Mouse (Mus musculus) heart, postnatal 0 days (tissue): ENCODE results near the gene Ttc28. TPM values are rescaled to one million over a fixed set of nuclear protein-coding genes. Genes with fewer than 3 reads are reported as not detected.

Source experiments
- ATAC-seq: fragments of 200-750 bp; cut with Nextera tagmentation; 2 replicates; pipeline ENCODE4 v1.8.0; 2017; ENCODE audit warnings: low read depth, moderate number of reproducible peaks, moderate library complexity; ENCODE audit not compliant: insufficient read depth
- DNase-seq: peaks from one replicate; pipeline ENCODE4 v3.0.0-alpha.2; 2016; ENCODE audit warnings: low spot score
- H3K27ac ChIP-seq: fragments of 300-500 bp; sonication (generic); 2 replicates; pipeline ENCODE4 v1.5.1; 2014; ENCODE audit warnings: low read depth, mild to moderate bottlenecking
- H3K27me3 ChIP-seq: fragments of 300-500 bp; sonication (generic); 2 replicates; pipeline ENCODE4 v1.6.1; 2014; ENCODE audit warnings: low read length, mixed read lengths; ENCODE audit not compliant: control insufficient read depth, insufficient read depth
- H3K36me3 ChIP-seq: fragments of 300-500 bp; sonication (generic); replicated peaks from 2 replicates; pipeline ENCODE4 v1.6.1; 2014; ENCODE audit warnings: low read length, mixed read lengths; ENCODE audit not compliant: control insufficient read depth, insufficient read depth
- H3K4me1 ChIP-seq: fragments of 300-500 bp; sonication (generic); 2 replicates; pipeline ENCODE4 v1.6.1; 2014; ENCODE audit warnings: antibody characterized with exemption; ENCODE audit not compliant: control insufficient read depth, insufficient read depth
- H3K4me2 ChIP-seq: fragments of 300-500 bp; sonication (generic); 2 replicates; pipeline ENCODE4 v1.6.1; 2014; ENCODE audit warnings: low read depth, mild to moderate bottlenecking, low read length, moderate library complexity
- H3K4me3 ChIP-seq: fragments of 300-500 bp; sonication (generic); 2 replicates; pipeline ENCODE4 v1.5.1; 2014; ENCODE audit warnings: low read depth, low read length
- H3K9ac ChIP-seq: fragments of 300-500 bp; sonication (generic); replicated peaks from 2 replicates; pipeline ENCODE4 v1.6.1; 2014; ENCODE audit warnings: low read depth, low read length, mixed read lengths
- H3K9me3 ChIP-seq: fragments of 300-500 bp; sonication (generic); replicated peaks from 2 replicates; pipeline ENCODE4 v1.6.1; 2016; ENCODE audit warnings: low read length; ENCODE audit not compliant: control insufficient read depth
- CTCF ChIP-seq: IDR thresholded peaks from 2 replicates; pipeline ENCODE4 v1.5.1; 2016; ENCODE audit warnings: antibody characterized with exemption, control low read depth, low read depth
- EP300 ChIP-seq: IDR thresholded peaks from 2 replicates; pipeline ENCODE4 v1.6.1; 2016; ENCODE audit warnings: antibody characterized with exemption, low read depth
- WGBS: fragments of 180-500 bp; shearing (Covaris S2); extraction: QIAGEN DNeasy Blood & Tissue Kit; methylation state at CpG from one replicate; pipeline ENCODE4 v1.1.7; 2014; 5-methylcytosine and 5-hydroxymethylcytosine counted together
- polyA plus RNA-seq: library from polyadenylated mRNA; unstranded; fragments of >200 nt; fragmentation: Nextera tagmentation; extraction: Ambion mirVana; gene quantifications from 2 replicates; pipeline ENCODE4 v1.2.1, GENCODE M21; 2015
- total RNA-seq: library from RNA; depleted of rRNA; stranded (reverse); fragments of >200 nt; gene quantifications from 2 replicates; pipeline ENCODE4 v1.2.3, GENCODE M21; 2014; ENCODE audit warnings: low replicate concordance

Ttc28 gene
- total and polyA plus RNA-seq, 2 experiments from 2014 or later, result 4.6 to 14.2 TPM

DNA sequence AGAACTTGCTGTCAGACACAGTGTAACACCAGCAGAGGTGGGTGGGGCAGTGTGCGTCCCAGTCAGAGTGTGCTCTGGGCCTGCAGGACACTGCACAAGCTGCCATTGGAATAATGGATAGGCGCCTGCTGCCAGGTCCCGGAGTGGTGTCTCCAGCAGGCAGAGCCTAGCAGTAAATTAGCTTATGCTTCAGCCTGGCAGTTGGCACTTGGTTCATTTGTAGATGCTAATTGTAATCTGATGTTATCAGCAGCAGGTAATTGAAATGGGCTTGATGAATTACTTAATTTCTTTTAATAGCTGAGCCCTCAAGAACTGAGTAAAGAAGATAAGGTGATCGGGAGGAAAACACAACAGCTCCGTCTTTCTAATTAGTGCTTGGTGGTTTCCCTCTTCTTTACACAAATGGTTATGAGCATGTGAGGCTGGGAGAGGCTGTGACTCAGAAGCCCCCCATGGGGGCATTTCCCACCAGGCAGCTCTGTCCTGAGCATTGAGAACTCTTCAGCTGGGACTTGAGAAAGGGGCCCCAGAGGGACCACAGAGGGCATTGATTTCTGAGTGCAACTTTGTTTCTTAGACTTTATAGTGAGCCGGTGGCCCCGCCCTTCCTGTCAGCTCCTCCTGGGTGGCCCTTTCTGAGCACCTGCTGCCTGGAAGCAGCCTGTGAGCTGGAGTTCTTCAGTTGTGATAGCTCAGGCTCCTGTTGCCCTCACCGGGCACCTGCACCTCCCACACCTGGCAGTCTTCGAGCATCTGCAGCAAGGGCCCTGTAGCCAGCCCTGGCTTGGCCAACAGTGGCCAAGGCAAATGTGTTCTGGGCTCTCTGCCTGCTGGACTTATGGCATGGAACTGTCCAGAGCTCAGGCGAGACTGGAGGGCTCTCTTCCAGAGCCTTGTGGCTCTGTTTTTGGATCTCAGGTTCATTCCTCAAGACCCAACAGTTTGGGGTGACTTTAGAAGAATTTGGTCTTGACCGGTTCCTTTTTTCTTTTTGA, 316.2 kb downstream of the Ttc28 start:
- Histone ChIP-seq H3K4me3 (no peak overlapping the region), H3K9ac (no peak overlapping the region), H3K4me1 (peaks cover 5% of the 10 kb centered on the region; the same call in 1 of the 2 replicates), H3K9me3 (no peaks in the 10 kb centered on the region), H3K27ac (no peak overlapping the region), H3K27me3 (no peaks in the 10 kb centered on the region), H3K4me2 (no peak overlapping the region), H3K36me3 (0 out of 2 replicates have a peak, but pooled peaks cover 3% of the 10 kb centered on the region)
- 64% methylated on average over 11 of the region's 11 CpGs for WGBS
- no peak for TF ChIP-seq CTCF
- TF ChIP-seq EP300, result no peak
- no peak for ATAC-seq
- DNase-seq, result no peak

GRCm38 (mm10) chr5:111197727-111198126, 318.1 kb downstream of the Ttc28 start:
- 55% methylated on average over 15 of the region's 15 CpGs for WGBS
- H3K27me3 ChIP-seq, result no peaks in the 10 kb centered on the region

DNA sequence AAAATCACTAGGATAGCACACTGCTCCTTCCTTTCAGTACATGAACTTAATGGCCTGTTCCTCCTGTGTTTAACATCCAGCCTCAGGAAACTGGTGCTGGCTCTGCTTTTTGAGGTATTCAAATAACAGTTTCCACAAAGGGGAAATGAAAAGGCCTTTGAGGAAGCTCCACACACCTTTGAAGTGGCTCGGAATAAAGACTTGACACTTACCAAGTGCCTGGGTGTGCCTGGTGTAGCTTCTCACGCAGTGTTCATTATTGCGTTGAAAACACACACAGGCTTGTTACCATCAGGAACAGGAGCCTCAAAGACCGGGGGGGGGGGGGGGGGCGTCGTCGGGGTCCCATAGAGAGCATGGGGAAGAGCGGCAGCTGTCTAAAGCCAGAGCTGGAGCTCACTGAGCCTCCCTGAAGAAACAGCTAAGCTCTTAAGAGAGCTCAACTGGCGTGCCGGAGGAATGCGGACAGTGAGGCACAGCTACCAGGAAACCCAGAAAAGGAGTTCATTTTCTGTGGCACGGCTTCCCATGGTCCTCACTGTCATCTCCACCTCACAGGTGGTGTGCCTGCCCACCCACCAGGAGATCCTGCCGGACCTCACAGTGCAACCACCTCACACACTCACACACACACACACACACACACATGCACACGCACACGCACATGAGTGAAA, 320.7 kb downstream of the Ttc28 start:
- H3K9me3 ChIP-seq, result no peaks in the 10 kb centered on the region
- no peak for ATAC-seq
- 53% methylated on average over 15 of the region's 15 CpGs for WGBS
- H3K9ac ChIP-seq, result no peak overlapping the region
- no peak overlapping the region for H3K4me3 ChIP-seq
- no peak for DNase-seq
- H3K4me2 ChIP-seq, result no peak overlapping the region
- no peaks in the 10 kb centered on the region for H3K27me3 ChIP-seq
- peaks cover 5% of the 10 kb centered on the region; the same call in 1 of the 2 replicates for H3K4me1 ChIP-seq
- no peak overlapping the region for H3K27ac ChIP-seq
- TF ChIP-seq EP300, result no peak
- no peak for TF ChIP-seq CTCF
- 0 out of 2 replicates have a peak, but pooled peaks cover 3% of the 10 kb centered on the region for H3K36me3 ChIP-seq

More at GRCm38 (mm10) chr5:111197727-111198126, 318.1 kb downstream of the Ttc28 start:
- H3K36me3 ChIP-seq, result 0 out of 2 replicates have a peak, but pooled peaks cover 3% of the 10 kb centered on the region
- no peak overlapping the region for H3K9ac ChIP-seq
- H3K9me3 ChIP-seq, result no peaks in the 10 kb centered on the region
- TF ChIP-seq CTCF, result no peak
- TF ChIP-seq EP300, result no peak
- no peak for ATAC-seq
- H3K27ac ChIP-seq, result no peak overlapping the region
- peaks cover 5% of the 10 kb centered on the region; the same call in 1 of the 2 replicates for H3K4me1 ChIP-seq
- H3K4me3 ChIP-seq, result no peak overlapping the region
- no peak overlapping the region for H3K4me2 ChIP-seq
- no peak for DNase-seq

DNA sequence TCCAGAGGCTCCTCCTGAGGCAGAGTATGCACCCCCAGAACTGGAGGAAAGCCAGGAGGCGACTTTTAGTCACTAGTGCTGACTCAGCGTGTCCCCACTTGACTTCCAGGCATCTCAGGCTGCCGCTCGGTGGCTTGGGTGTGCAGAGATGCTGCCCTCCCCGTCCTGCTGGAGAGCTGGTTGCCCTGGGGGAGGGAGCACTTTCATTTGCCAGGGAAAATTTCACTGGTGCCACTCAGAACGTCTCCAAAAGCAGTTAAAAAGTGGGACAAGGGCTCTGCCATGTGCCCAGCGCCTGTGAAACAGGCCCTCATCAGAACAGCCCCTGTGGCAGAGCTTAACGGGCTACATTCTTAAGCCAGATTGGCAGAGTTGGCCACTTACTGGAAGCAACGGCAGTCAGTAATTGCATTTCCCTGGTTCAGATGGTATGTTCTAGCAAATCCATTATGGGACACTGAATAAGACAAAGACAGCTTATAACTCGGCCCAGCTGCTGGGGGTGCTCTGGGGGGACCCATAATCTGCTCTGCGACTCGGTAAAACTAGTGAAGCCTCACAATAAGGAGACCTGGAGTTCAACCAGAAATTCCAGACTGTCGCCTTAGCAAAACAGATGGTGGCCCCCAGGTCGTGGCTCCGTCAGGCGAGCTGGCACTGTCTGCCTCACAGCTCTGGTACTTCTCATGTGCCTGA, 321.5 kb downstream of the Ttc28 start:
- Histone ChIP-seq H3K4me3 (no peak overlapping the region), H3K4me1 (peaks cover under 1% of the 10 kb centered on the region; the same call in 1 of the 2 replicates), H3K27ac (no peak overlapping the region), H3K9me3 (no peaks in the 10 kb centered on the region), H3K27me3 (no peaks in the 10 kb centered on the region), H3K36me3 (0 out of 2 replicates have a peak, but pooled peaks cover under 1% of the 10 kb centered on the region), H3K4me2 (no peak overlapping the region), H3K9ac (no peak overlapping the region)
- no peak for TF ChIP-seq EP300
- no peak for TF ChIP-seq CTCF
- DNase-seq (no peak), ATAC-seq (no peak)
- 73% methylated on average over 16 of the region's 16 CpGs for WGBS

GRCm38 (mm10) chr5:111204221-111204620, 324.6 kb downstream of the Ttc28 start:
- 74% methylated on average over 5 of the region's 5 CpGs for WGBS

More at GRCm38 (mm10) chr5:111204221-111204620, 324.6 kb downstream of the Ttc28 start:
- no peaks in the 10 kb centered on the region for H3K27me3 ChIP-seq
- no peak overlapping the region for H3K4me3 ChIP-seq
- no peak overlapping the region for H3K4me2 ChIP-seq
- H3K9ac ChIP-seq, result no peak overlapping the region
- no peaks in the 10 kb centered on the region for H3K9me3 ChIP-seq
- no peaks in the 10 kb centered on the region for H3K36me3 ChIP-seq
- peaks cover 5% of the 10 kb centered on the region; the same call in 1 of the 2 replicates for H3K4me1 ChIP-seq
- no peak for ATAC-seq
- H3K27ac ChIP-seq, result no peak overlapping the region
- no peak for DNase-seq
- TF ChIP-seq EP300 (no peak), CTCF (no peak)
